Mouse (Mus musculus) stomach, embryonic 15.5 days (tissue): ENCODE data around the gene Cisd3. TPM values are rescaled to one million over a fixed set of nuclear protein-coding genes. Genes with fewer than 3 reads are reported as not detected.
"Not testable (repeated sequence)": the region's sequence is repeated elsewhere in the genome, so short reads cannot be mapped to it uniquely, and the experiment has no call there.

ENCODE experiments used
- ATAC-seq: fragments of 200-750 bp; cut with Nextera tagmentation; 2 replicates; pipeline ENCODE4 v1.8.0; 2017; ENCODE audit warnings: low read depth, moderate number of reproducible peaks, moderate TSS enrichment; ENCODE audit not compliant: insufficient read depth, low FRiP score
- H3K27ac ChIP-seq: fragments of 300-500 bp; sonication (generic); 2 replicates; pipeline ENCODE4 v1.5.1; 2015; ENCODE audit warnings: mild to moderate bottlenecking, inconsistent platforms
- H3K27me3 ChIP-seq: fragments of 300-500 bp; sonication (generic); replicated peaks from 2 replicates; pipeline ENCODE4 v1.6.1; 2015; ENCODE audit warnings: inconsistent platforms
- H3K36me3 ChIP-seq: fragments of 300-500 bp; sonication (generic); 2 replicates; pipeline ENCODE4 v1.6.1; 2015; ENCODE audit warnings: inconsistent platforms
- H3K4me1 ChIP-seq: fragments of 300-500 bp; sonication (generic); 2 replicates; pipeline ENCODE4 v1.6.1; 2015; ENCODE audit warnings: inconsistent platforms
- H3K4me2 ChIP-seq: fragments of 300-500 bp; sonication (generic); 2 replicates; pipeline ENCODE4 v1.6.1; 2015; ENCODE audit warnings: mild to moderate bottlenecking, inconsistent platforms
- H3K4me3 ChIP-seq: fragments of 300-500 bp; sonication (generic); replicated peaks from 2 replicates; pipeline ENCODE4 v1.5.1; 2015; ENCODE audit warnings: inconsistent platforms
- H3K9ac ChIP-seq: fragments of 300-500 bp; sonication (generic); 2 replicates; pipeline ENCODE4 v1.6.1; 2015; ENCODE audit warnings: inconsistent platforms
- H3K9me3 ChIP-seq: fragments of 300-500 bp; sonication (generic); 2 replicates; pipeline ENCODE4 v1.6.1; 2016; ENCODE audit warnings: inconsistent platforms
- WGBS: fragments of 180-500 bp; shearing (Covaris S2); methylation state at CpG from one replicate; pipeline ENCODE4 v1.1.7; 2015; 5-methylcytosine and 5-hydroxymethylcytosine counted together
- polyA plus RNA-seq: library from polyadenylated mRNA; unstranded; fragments of >200 nt; fragmentation: Nextera tagmentation; extraction: Ambion mirVana; gene quantifications from 2 replicates; pipeline ENCODE4 v1.2.1, GENCODE M21; 2015

Gene Cisd3
- 37.2 and 40.7 TPM in 2 replicates for polyA plus RNA-seq

DNA sequence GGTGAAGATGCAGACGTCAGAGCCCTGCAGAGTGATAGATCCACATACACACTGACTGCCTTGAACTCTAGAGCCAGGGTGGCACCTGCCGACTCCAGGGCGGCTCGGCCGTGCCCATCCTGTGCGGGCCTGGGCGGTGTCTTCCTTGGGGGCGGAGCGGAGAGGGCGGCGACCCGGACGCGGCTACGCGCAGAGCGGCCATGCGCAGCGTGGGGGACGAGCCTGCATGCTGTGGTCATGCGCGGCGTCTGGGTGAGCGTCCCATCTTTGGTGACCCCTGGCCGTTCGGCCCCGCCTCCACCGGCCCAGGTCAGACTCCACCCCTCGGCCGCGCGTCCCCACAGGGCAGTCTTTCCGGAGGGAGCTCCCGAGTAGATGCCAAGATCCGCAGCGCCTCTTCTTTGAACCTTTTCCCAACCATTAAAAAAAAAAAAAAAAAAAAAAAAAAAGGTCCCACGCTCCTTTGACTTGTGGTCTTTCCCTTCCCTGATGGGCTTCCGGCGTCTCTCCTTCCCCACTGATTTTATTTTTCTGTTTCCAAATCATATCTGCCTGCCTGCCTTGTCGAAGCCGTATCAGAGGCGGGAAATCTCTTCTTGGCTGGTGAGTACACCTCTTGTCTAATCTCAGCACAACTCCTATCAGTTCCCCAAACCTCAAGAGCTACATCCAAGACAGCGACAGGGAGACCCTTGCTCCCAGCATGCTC is at the start of gene Cisd3:
Cisd3 (plus strand) TSS at position 214 of the 709 bp plus-strand sequence.
- H3K9ac ChIP-seq: 0 out of 2 replicates have a peak within 1 kb of the TSS, but pooled peaks have one; percentile 25
- peak; percentile 86 for ATAC-seq
- H3K9me3 ChIP-seq: no peaks in the 10 kb centered on the region
- H3K27ac ChIP-seq: peak within 1 kb of the TSS; percentile 18; the same call in 1 of the 2 replicates
- H3K4me2 ChIP-seq: peak within 1 kb of the TSS; percentile 62
- peaks cover 23% of the 10 kb centered on the region; the same call in 1 of the 2 replicates for H3K4me1 ChIP-seq
- peaks cover 20% of the 10 kb centered on the region for H3K36me3 ChIP-seq
- under 1% methylated on average over 42 of the region's 43 CpGs for WGBS
- peak within 1 kb of the TSS; percentile 40 for H3K4me3 ChIP-seq
- H3K27me3 ChIP-seq: no peaks in the 10 kb centered on the region

DNA sequence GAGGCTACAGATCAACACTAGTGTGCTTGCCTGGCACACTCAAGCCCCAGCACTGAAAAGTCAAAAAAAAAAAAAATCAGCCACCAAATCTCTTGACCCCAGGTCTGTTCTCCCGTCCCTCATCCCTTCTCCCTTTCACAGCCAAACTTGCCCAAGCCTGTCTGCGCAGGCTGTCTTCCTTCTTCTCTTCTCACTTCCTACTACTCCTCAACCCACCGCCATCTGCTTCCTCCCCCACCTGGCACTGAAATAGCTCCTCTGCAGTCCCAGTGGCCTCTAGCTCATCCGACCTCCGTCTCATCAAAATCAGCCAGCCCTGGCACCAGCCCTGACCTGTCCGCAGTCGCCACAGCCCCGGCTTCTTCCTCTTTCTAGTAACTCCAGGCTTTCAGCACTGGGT is 44.0 kb upstream of the Cisd3 start:
- no peak for ATAC-seq
- H3K9me3 ChIP-seq: no peaks in the 10 kb centered on the region
- no peak overlapping the region for H3K4me2 ChIP-seq
- no peaks in the 10 kb centered on the region for H3K4me1 ChIP-seq
- H3K36me3 ChIP-seq: no peaks in the 10 kb centered on the region
- H3K9ac ChIP-seq: no peak overlapping the region
- no peak overlapping the region for H3K27ac ChIP-seq
- no peak overlapping the region for H3K4me3 ChIP-seq
- 51% methylated on average over 8 of the region's 8 CpGs for WGBS
- no peaks in the 10 kb centered on the region for H3K27me3 ChIP-seq

GRCm38 (mm10) chr11:97642746-97643145 is 42.9 kb upstream of the Cisd3 start:
- ATAC-seq: no peak

DNA sequence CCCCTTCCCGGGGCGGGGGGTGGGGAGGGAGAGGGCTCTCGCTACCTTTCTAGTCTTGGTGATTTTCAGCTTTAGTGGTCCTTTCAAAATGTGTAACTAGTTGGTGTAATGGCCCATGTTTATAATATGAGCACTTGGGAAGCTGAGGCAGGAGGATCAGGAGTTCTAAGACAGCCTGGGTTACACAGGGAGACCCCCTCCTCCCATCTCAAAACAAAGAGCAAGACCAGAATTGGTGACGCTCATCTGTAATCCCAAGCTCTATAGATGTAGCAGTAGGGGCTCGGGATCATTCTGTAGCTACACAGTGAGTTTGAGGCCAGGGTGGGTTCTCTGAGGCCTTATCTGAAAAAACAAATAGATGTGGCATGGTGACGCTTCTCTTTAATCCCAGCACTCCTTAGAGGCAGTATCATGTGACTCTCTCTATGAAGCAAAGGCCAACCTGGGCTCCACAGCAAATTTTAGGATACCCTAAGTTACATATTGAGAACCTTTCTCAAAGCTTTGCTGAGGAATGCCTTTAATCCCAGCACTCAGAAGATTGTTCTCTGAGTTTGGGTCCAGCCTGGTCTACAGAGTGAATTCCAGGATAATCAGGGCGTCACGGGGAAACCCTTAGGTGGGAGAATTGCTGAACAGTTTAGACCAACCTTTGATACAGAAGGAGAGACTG is 42.1 kb upstream of the Cisd3 start:
- Histone ChIP-seq H3K4me2 (no peak overlapping the region), H3K36me3 (no peaks in the 10 kb centered on the region), H3K27ac (no peak overlapping the region), H3K27me3 (no peaks in the 10 kb centered on the region), H3K9ac (no peak overlapping the region), H3K4me3 (no peak overlapping the region), H3K9me3 (no peaks in the 10 kb centered on the region), H3K4me1 (no peaks in the 10 kb centered on the region)
- 74% methylated on average over 8 of the region's 8 CpGs for WGBS
- ATAC-seq: no peak

More at GRCm38 (mm10) chr11:97642746-97643145, 42.9 kb upstream of the Cisd3 start:
- no peaks in the 10 kb centered on the region for H3K36me3 ChIP-seq
- no peak overlapping the region for H3K4me2 ChIP-seq
- H3K9me3 ChIP-seq: no peaks in the 10 kb centered on the region
- H3K4me1 ChIP-seq: no peaks in the 10 kb centered on the region
- H3K9ac ChIP-seq: no peak overlapping the region
- WGBS: 54% methylated on average over 2 of the region's 2 CpGs
- no peak overlapping the region for H3K4me3 ChIP-seq
- no peak overlapping the region for H3K27ac ChIP-seq
- H3K27me3 ChIP-seq: no peaks in the 10 kb centered on the region

GRCm38 (mm10) chr11:97644834-97645233 is 40.8 kb upstream of the Cisd3 start:
- no peaks in the 10 kb centered on the region for H3K9me3 ChIP-seq
- no peak overlapping the region for H3K4me2 ChIP-seq
- WGBS: 5% methylated on average over 6 of the region's 6 CpGs
- no peak overlapping the region for H3K4me3 ChIP-seq
- ATAC-seq: no peak
- no peak overlapping the region for H3K27ac ChIP-seq
- H3K4me1 ChIP-seq: no peaks in the 10 kb centered on the region
- H3K36me3 ChIP-seq: no peaks in the 10 kb centered on the region
- H3K9ac ChIP-seq: no peak overlapping the region
- no peaks in the 10 kb centered on the region for H3K27me3 ChIP-seq

DNA sequence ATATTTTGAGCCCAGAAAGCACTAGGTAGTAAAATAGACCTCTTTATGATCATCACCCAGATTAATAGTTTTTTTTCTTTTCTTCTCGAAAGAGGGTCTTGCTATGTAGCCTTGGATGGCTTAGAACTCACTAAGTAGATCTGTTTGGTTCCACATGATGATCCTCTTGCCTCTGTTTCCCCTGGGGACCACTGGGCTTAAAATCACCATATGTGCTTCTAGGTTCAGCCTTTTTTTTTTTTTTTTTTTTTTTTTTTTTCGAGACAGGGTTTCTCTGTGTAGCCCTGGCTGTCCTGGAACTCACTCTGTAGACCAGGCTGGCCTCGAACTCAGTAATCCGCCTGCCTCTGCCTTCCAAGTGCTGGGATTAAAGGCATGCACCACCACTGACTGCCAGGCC is 37.1 kb upstream of the Cisd3 start:
- not testable (repeated sequence) for H3K9me3 ChIP-seq, H3K36me3 ChIP-seq, H3K27ac ChIP-seq, H3K4me1 ChIP-seq, ATAC-seq, H3K27me3 ChIP-seq, H3K9ac ChIP-seq, H3K4me2 ChIP-seq, H3K4me3 ChIP-seq
- 77% methylated on average over 4 of the region's 4 CpGs for WGBS

GRCm38 (mm10) chr11:97650341-97650740 is 35.3 kb upstream of the Cisd3 start:
- Histone ChIP-seq H3K4me2 (no peak overlapping the region), H3K36me3 (no peaks in the 10 kb centered on the region), H3K9me3 (no peaks in the 10 kb centered on the region), H3K4me1 (no peaks in the 10 kb centered on the region), H3K27me3 (no peaks in the 10 kb centered on the region), H3K4me3 (no peak overlapping the region), H3K9ac (no peak overlapping the region), H3K27ac (no peak overlapping the region)
- ATAC-seq: no peak
- WGBS: 68% methylated on average over 5 of the region's 5 CpGs

DNA sequence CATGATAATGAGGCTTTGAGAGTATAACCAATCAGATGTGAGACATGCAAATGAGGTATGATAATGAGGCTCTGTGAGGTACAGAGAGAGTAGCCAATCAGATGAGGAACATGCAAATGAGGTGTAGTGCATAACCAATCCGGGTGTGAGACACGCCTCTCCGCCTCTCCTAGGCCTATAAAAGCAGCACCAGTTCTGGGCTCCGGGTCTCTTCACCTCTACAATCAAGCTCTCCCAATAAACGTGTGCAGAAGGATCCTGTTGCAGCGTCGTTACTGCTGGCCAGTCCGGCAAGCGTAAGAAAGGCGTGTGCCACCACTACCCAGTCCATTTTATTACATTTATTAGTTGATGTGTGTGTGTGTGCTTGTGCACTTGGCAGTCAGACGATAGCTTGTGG is 32.2 kb upstream of the Cisd3 start:
- not testable (repeated sequence) for H3K27ac ChIP-seq, H3K9ac ChIP-seq, H3K4me2 ChIP-seq, H3K36me3 ChIP-seq, ATAC-seq, H3K27me3 ChIP-seq, H3K9me3 ChIP-seq, H3K4me3 ChIP-seq, H3K4me1 ChIP-seq
- WGBS: 89% methylated on average over 11 of the region's 11 CpGs

DNA sequence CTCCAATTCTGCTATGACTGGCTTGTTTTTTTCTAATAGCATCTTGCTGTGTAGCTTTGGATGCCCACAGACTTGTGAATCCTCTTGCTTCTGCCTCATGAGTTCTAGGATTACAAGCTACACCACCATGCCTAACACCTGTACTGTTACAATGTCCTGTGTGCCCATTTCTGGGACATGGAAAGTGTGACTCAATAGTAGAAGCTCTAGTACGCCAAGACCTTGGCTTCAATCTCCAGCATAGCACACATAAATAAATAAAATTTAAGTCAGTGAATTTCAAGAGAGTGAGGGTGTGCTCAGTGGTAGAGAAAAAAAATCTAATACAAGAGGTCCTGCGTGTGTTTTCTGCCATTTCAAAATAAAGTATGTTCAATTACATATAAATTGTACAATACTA is 31.4 kb upstream of the Cisd3 start:
- no peaks in the 10 kb centered on the region for H3K36me3 ChIP-seq
- 90% methylated on average over 2 of the region's 2 CpGs for WGBS

DNA sequence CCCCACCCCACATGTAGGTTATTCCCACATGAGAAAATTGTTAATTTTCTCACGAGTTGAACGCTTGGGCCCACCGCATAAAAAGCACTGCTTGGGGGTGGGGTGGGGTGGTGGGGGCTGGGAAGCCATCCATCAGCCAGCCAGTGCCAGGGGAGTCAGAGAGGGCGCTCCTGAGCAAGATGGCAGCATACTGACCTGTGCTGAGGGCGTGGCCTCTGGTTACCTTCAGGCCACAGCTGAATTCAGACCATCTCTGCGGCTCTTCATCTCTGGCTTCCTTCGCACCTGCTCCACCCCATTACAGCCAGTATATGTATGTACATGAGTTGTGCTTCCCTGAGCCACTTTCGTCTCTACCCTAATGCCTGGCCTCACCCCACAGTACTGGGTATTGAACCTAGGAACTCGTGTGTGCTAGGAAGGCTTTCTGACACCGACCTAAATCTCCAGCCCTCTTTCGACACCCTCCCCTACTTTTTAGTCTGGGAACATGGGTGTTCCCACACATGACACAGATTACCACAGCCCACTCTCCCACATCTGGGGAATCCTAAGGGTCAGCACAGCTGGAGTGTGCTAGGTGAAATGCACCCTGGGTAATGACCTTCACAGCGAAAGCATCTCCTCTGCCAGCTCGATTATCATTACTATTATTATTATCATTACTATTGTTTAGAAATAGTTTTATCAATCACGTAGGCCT is 29.2 kb upstream of the Cisd3 start:
- H3K4me3 ChIP-seq: no peak overlapping the region
- peaks cover 18% of the 10 kb centered on the region for H3K4me1 ChIP-seq
- H3K36me3 ChIP-seq: no peaks in the 10 kb centered on the region
- H3K27ac ChIP-seq: no peak overlapping the region
- 79% methylated on average over 14 of the region's 14 CpGs for WGBS
- no peak for ATAC-seq
- H3K9ac ChIP-seq: no peak overlapping the region
- peaks cover under 1% of the 10 kb centered on the region; the same call in 1 of the 2 replicates for H3K27me3 ChIP-seq
- no peaks in the 10 kb centered on the region for H3K9me3 ChIP-seq
- no peak overlapping the region for H3K4me2 ChIP-seq

More for the DNA sequence above, 31.4 kb upstream of the Cisd3 start:
- no peaks in the 10 kb centered on the region for H3K9me3 ChIP-seq
- 0 out of 2 replicates have a peak, but pooled peaks cover 3% of the 10 kb centered on the region for H3K4me1 ChIP-seq
- no peak overlapping the region for H3K9ac ChIP-seq
- H3K4me3 ChIP-seq: no peak overlapping the region
- no peak for ATAC-seq
- H3K4me2 ChIP-seq: no peak overlapping the region
- no peaks in the 10 kb centered on the region for H3K27me3 ChIP-seq
- H3K27ac ChIP-seq: no peak overlapping the region

GRCm38 (mm10) chr11:97657184-97657945 is 28.3 kb upstream of the Cisd3 start:
- H3K9me3 ChIP-seq: no peaks in the 10 kb centered on the region
- H3K9ac ChIP-seq: no peak overlapping the region
- peaks cover 27% of the 10 kb centered on the region for H3K4me1 ChIP-seq
- H3K27ac ChIP-seq: no peak overlapping the region
- ATAC-seq: no peak
- no peak overlapping the region for H3K4me2 ChIP-seq
- no peak overlapping the region for H3K4me3 ChIP-seq
- H3K36me3 ChIP-seq: no peaks in the 10 kb centered on the region
- H3K27me3 ChIP-seq: peaks cover 10% of the 10 kb centered on the region; the same call in 1 of the 2 replicates
- WGBS: 42% methylated on average over 4 of the region's 6 CpGs
